8 mouse cellular contexts compared by ENCODE assay signal in the genomic region with DNA sequence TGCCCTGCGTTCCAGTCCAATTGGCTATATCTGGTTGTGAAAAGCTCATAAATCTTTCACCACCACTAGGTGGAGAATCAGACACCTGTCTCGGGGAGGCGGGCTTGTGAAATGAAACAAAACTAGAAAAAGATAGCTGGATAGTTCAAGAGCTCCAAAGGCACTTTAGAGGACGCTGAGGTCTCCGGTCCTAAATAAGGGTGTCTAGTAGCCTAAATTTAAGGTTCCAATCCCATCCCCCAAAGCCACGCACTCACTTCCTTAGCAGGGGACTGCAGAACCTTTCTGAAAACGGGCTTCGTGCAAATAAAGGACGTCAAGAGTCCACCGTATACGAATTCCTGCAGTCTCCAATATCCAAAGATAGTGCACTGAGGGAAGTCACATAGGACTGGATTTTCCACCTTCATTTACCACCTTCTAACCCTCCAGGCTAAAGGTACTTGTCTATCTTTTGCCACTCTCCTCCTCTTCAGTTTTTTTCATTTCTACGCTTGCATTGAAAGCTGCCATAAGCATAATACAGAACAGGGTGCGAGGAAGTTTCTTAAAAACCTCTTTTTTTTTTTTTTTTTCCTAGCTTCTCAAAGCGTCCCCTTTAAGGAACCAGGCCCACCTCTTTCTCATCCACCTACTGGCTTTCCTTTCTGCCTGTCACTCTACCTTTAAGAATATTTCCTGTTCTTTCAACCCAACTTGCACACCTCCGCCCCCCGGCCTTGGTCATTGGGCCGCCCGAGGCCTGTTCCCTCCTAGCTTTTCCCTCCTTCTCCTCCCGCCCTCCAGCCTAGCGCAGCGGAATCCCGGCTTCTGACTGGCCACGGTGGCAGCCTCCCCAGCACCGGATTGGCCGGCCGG. TPM values are rescaled to one million over a fixed set of nuclear protein-coding genes. Genes with fewer than 3 reads are reported as not detected.
DNase-seq lines count a peak whose midpoint lies in the region; ATAC-seq and TF ChIP-seq lines count a peak whose summit lies in the region.

No protein-coding gene starts in this region.

- ATAC-seq in frontal cortex, adult (ENCODE audit: low TSS enrichment): peak; percentile 97
- ATAC-seq in lung, postnatal 0 days: peak; percentile 100

- H3K27me3 ChIP-seq in hindbrain, embryonic 10.5 days (ENCODE audit: insufficient read depth, poor library complexity, severe bottlenecking): no peaks in the 10 kb centered on the region
- no peaks in the 10 kb centered on the region for H3K27me3 ChIP-seq in lung, postnatal 0 days (replicated peaks; ENCODE audit: insufficient read depth, low read length)

- no peaks in the 10 kb centered on the region for H3K36me3 ChIP-seq in hindbrain, embryonic 10.5 days
- H3K36me3 ChIP-seq in lung, postnatal 0 days (ENCODE audit: insufficient read depth, low read length): no peaks in the 10 kb centered on the region

- peak overlapping the region; percentile 97 for H3K27ac ChIP-seq in hindbrain, embryonic 10.5 days
- peak overlapping the region; percentile 97 for H3K27ac ChIP-seq in lung, postnatal 0 days (ENCODE audit: low read length)

- TF ChIP-seq CTCF in lung, postnatal 0 days (IDR thresholded peaks at IDR 0.05): peak; percentile 63

- WGBS in hindbrain, embryonic 10.5 days: 2% methylated on average over 26 of the region's 26 CpGs
- under 1% methylated on average over 26 of the region's 26 CpGs for WGBS in lung, postnatal 0 days

- DNase-seq in MN1 (ENCODE audit: low spot score): peak; percentile 96
- DNase-seq in cerebellum, adult 9-10 months: peak; percentile 99
- peak; percentile 99 for DNase-seq in hindbrain, embryonic 10.5 days (ENCODE audit: low spot score)
- peak; percentile 99 for DNase-seq in layer of hippocampus, adult 9-11 months
- peak; percentile 100 for DNase-seq in lung, postnatal 0 days (ENCODE audit: low spot score)
- DNase-seq in ovary, postnatal 14 days (ENCODE audit: low spot score): peak; percentile 94
- DNase-seq in thymus, postnatal 14 days: peak; percentile 98

- H3K4me2 ChIP-seq in lung, postnatal 0 days (replicated peaks; ENCODE audit: low read depth, low read length): peak overlapping the region; percentile 72

- no peaks in the 10 kb centered on the region for H3K9me3 ChIP-seq in hindbrain, embryonic 10.5 days
- no peaks in the 10 kb centered on the region for H3K9me3 ChIP-seq in lung, postnatal 0 days (ENCODE audit: low read length)

- peak overlapping the region; percentile 86 for H3K4me3 ChIP-seq in hindbrain, embryonic 10.5 days
- peak overlapping the region; percentile 96 for H3K4me3 ChIP-seq in lung, postnatal 0 days (ENCODE audit: low read depth, low read length)

- TF ChIP-seq EP300 in lung, postnatal 0 days (IDR thresholded peaks at IDR 0.05): peak; percentile 39; the same call in 1 of the 2 replicates

- H3K4me1 ChIP-seq in hindbrain, embryonic 10.5 days (replicated peaks): peaks cover 22% of the 10 kb centered on the region
- peaks cover 12% of the 10 kb centered on the region for H3K4me1 ChIP-seq in lung, postnatal 0 days (ENCODE audit: insufficient read depth, low read depth, low read length)

- H3K9ac ChIP-seq in lung, postnatal 0 days (replicated peaks; ENCODE audit: low read depth): peak overlapping the region; percentile 79; the same call in 1 of the 2 replicates

RNA-seq across cellular contexts. Expression of a gene that starts 0.5 kb away (rescaled TPM):
- 2.4 and 2.6 TPM in 2 replicates for polyA plus RNA-seq in hindbrain, embryonic 10.5 days (2016; fragmentation: Nextera tagmentation; extraction: Ambion mirVana)
- polyA plus RNA-seq in lung, postnatal 0 days (2015; fragmentation: Nextera tagmentation; extraction: Ambion mirVana): 2.4 and 2.5 TPM in 2 replicates

RNA-seq across cellular contexts. Expression of a gene that starts 32.9 kb away (rescaled TPM):
- polyA plus RNA-seq in hindbrain, embryonic 10.5 days (2016; fragmentation: Nextera tagmentation; extraction: Ambion mirVana): 78.0 and 123 TPM in 2 replicates
- 30.0 and 34.7 TPM in 2 replicates for polyA plus RNA-seq in lung, postnatal 0 days (2015; fragmentation: Nextera tagmentation; extraction: Ambion mirVana)

RNA-seq across cellular contexts. Expression of a gene that starts 33.0 kb away (rescaled TPM):
- polyA plus RNA-seq in hindbrain, embryonic 10.5 days (2016; fragmentation: Nextera tagmentation; extraction: Ambion mirVana): 43.3 and 47.6 TPM in 2 replicates
- polyA plus RNA-seq in lung, postnatal 0 days (2015; fragmentation: Nextera tagmentation; extraction: Ambion mirVana): 77.7 and 87.3 TPM in 2 replicates

Comparison
In these comparisons a context has a peak if more than half of its experiments do, and no peak if none do; other contexts are left out.
1. Peak in every context shown above with its lines: DNase-seq, ATAC-seq, H3K4me3 ChIP-seq and H3K27ac ChIP-seq.